Mouse (Mus musculus) erythroblast, embryonic 14.5 days (primary cell): ENCODE results near the gene Gorab.

ENCODE experiments used
- GATA1 ChIP-seq: IDR thresholded peaks from 2 replicates; pipeline ENCODE4 v1.6.1; 2012; ENCODE audit warnings: low read length, inconsistent platforms, mixed read lengths
- TAL1 ChIP-seq: IDR thresholded peaks from 3 replicates; pipeline ENCODE4 v1.6.1; 2012; ENCODE audit warnings: low read length, inconsistent platforms, mixed read lengths

GRCm38 (mm10) chr1:163403498-163404126 is at the start of gene Gorab:
- TF ChIP-seq TAL1 (no peak), GATA1 (no peak)
